Mouse (Mus musculus) heart, postnatal 25 days (tissue): ENCODE measurements around the gene Cx3cr1. TPM values are rescaled to one million over a fixed set of nuclear protein-coding genes. Genes with fewer than 3 reads are reported as not detected.

Experiments used
- DNase-seq: peaks from one replicate; pipeline ENCODE4 v3.0.0; 2022; ENCODE audit warnings: low spot score
- intact Hi-C: fragments of 180-260 bp; cut with DNase I; formaldehyde crosslinking; loops from one replicate; pipeline ENCODE4 v1.15.1; 2025
- total RNA-seq, 2 experiments: library from RNA; stranded (reverse); gene quantifications; 2 replicates each; pipeline ENCODE4 v1.2.3; 2021

Gene Cx3cr1
- total RNA-seq, 2 experiments from 2014 or later: 3.0 to 5.1 TPM

DNA sequence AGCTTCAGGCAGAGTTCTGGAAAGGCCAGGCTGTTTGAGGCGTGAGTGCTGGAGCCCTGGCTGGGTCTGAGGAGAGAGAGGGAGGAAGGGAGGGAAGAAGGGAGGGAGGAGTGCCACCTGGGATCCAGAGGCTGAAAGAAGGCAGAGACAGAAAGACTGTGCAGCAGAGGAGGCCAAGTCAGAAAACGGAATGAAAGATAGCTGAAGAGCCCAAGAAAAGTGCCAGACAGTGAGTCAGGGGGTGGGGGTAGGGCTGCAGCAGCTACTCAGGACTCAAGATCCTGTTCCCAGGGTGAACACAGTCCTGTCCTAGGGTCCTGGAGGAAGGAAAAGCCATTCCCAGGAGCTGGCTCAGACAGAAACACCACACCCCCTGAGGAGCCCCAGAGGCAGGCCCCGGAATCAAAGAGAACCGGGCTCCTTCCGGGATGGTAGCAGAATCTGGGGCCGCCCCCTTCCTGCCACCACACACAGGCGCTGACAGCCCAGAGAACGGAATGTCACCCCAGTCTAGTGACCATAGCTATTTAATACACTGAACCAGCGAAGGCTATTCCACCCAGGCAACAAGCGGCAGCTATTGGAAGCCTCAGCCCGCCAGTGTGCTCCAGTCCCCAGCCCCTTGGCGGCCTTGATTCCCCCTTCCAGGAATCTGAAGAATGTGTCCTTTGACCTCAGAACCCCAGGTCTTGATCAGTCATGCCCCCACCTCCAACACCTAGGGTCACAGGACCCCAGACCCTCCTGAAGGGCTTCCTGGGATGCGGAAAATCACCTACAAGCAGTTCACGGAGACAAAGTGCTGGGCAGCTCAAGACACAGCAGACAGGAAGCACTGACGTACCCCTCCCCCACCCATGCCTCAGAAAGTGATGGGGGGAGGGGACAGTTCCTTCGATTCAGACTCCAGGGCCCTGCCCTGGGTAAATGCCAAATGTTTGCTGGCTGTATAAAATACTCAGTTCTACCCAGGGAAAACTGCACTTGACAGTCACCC, 88.2 kb downstream of the Cx3cr1 start:
- intact Hi-C loops: loop anchor here (2.0 kb wide), 2 partner anchors 17 to 29 kb away; no protein-coding TSS in a partner anchor
- DNase-seq: peak; percentile 87

DNA sequence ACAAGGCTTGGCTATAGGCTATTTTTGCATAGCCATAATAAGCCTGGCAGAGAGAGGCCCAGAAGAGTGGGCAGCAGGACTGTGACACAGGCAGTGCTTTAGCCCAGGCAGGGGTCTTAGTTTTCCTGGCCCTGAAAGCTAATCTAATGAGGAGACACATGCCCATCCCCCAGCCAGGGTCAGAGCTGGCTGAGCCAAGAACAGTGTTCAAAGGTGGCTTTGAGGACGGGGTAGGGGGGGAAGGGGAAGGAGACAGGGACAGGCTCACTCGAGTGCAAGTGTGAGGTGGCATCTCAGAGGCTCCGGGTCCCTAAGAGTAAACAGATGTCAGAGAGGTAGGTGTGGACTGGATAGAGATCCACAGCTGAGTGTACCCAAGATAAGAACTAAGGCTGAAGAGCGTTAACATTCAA, 88.9 kb downstream of the Cx3cr1 start:
- intact Hi-C loops: no loop called here
- DNase-seq: no peak

DNA sequence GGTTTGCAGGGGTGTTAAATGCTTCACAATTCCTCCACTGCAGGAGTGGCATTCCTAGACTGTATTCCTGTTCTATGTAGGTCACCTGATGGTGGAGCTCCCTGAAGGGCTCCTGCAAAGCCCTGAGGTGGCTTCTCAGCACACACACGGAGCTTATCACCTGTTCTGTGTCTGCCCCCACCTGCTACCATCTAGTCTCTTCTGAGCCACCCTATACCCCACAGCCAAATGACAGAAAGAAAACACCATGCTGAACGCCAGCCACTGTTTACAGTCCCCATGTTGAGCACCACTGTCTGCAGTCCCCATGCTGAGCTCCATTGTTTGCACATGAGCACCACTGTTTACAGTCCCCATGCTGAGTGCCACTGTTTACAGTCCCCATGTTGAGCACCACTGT, 89.9 kb downstream of the Cx3cr1 start:
- DNase-seq: no peak
- intact Hi-C loops: no loop called here

DNA sequence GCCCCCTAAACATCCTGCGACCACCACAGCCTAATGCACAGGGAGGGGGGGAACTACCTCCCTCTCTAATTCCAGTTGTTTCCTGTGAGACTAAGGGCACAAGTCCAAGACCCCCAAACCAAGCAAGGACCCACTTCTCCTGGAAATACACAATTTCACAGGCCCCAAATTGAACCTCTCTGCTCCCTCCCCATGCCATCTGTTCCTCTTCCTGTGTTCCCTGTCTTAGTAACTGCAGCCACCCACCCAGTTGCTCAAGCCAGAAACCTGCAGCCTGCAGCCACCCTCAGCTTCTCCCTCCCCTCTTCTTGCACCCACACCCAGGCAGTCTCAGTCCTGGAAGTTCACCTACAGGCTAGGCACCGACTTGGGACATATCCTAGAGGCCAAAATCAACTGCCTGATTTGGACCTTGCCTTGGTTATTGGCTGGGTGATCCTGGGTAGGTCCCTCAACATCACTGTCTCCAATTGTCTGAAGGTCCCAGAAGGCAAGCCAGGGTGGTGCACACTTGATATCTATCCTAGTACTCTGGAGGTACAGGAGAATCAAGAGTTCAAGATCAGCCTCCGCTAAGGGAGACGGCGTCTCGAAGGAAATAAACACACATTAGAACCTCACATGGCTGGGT, 90.8 kb downstream of the Cx3cr1 start:
- no peak for DNase-seq
- intact Hi-C loops: no loop called here

DNA sequence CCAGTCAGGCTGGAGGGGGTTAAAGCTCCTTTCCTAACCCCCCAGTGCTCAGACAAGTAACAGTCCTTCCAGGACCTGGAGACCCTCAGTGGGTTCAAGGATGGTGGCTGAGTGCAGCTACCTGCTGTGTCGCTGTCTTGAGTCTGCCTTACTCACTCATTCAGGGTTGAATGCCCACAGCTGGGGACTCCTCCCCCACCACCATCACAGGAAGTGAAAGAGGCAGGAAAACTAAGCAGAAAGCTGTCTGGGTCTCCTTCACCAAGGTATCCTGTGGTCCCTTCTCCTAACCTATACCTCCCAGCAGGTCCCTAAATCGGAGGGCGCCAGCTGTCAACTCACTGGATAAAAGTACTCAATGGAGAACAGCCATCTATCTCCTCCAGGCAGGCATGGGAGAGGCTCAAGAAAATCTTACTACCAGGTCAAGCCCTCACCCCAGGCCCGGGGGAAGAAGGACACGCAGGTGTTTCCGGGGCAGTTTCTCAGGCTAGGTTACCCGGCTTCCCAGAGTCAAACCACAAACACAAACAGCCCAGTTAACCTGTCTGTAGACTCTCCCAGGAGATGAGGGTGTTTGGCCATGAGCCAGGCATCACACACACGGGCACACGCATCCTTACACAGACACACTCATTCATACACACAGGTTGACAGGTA, 91.4 kb downstream of the Cx3cr1 start:
- intact Hi-C loops: no loop called here
- DNase-seq: no peak

DNA sequence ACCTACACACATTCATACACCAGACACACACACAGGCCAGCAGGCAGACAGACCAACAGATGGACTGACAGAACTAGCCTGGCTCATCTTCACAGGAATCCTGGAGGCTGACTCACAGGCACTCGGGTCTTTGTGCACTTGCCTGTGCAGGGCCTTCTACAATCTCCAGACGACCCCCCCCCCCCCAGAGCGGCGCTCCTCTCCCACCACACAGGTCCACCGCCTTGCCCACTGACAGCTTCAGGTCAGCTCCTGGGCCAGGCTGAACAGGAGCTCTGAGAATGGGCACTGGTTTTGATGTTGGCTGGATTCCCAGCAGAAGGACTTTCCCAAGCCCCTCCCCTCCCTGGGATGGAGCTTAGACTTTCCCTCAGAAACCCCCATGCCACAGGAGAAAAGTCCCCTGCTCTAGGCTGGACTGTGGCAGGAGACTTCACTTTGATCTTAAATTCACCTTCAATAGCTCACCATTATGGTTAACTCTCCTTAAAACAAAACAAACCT, 92.1 kb downstream of the Cx3cr1 start:
- DNase-seq: no peak
- intact Hi-C loops: no loop called here

DNA sequence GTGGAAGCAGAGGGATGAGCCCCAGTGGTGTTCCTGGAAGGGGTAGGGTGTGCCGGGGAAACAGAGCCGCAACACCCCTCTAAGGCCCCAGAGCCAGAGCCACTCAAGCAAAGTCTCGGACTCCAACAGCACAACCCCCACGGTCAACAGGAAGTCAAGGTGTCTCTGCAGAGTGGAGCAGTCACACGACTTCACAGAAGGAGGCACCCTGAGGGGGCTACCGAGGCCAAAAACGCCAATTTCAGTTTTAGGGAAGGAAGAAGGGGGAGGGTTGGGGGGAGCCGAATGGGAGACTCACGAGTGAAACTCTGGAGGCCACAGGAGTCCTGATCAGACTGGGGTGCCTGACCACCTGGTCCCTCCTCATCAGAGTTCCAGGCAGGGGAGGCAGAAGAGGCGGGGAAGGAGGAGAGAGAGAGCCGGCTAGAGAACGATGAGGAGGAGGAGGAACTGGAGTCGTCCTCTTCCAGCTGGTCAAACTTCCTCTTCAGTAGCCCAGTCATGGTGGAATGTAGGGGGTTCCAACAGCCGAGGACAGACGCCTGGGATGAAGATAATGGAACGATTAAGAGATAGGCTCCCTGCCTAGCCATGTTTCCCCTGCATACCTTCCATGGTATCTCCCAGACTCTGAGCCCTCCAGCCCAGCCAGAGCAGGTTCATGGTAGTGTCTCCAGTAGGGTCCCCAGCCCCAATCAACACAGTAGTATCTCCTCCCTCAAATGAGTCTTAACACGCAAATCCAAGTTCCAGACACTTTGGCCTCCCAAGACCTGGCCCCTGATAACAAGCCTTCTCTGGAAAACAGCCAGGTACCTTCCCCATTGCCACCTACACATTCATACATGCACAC, 92.7 kb downstream of the Cx3cr1 start:
- intact Hi-C loops: no loop called here

DNA sequence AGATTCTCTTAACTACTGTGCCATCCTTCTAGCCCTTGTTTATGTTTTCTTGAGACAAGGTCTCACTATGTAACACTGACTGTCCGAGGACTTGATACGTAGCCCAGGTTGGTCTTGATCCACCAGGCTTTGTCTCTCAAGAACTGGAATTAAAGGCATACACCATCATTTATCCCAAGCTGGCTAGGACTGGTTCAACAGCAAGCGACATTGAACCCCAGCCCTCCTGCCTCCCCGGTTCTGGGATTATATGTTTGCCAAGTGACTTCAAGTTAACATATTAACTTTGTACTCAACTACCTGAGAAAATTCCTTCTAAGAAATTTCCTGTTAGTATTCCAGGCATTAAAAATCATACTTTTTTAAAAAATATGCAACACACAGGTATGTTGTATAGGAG, 94.4 kb downstream of the Cx3cr1 start:
- no peak for DNase-seq
- intact Hi-C loops: no loop called here

More for the DNA sequence above, 92.7 kb downstream of the Cx3cr1 start:
- no peak for DNase-seq

DNA sequence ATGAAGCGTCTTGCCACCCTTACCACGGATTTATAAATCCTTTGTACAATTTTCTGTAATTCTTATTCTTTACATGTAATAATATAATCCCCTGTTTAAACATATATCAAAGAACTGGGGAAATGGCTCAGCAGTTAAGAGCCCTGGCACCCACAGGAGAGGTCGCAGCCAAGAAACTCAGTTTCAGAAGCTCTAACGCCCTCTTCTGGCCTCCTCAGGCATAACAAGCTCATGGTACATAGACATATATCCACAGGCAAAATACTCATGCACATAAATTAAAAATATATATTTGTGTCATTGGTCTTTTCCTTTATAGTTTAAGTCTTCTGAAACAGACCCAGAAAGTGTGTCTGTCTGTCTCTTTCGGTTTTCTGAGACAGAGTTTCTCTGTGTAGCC, 95.1 kb downstream of the Cx3cr1 start:
- DNase-seq: no peak
- intact Hi-C loops: no loop called here

DNA sequence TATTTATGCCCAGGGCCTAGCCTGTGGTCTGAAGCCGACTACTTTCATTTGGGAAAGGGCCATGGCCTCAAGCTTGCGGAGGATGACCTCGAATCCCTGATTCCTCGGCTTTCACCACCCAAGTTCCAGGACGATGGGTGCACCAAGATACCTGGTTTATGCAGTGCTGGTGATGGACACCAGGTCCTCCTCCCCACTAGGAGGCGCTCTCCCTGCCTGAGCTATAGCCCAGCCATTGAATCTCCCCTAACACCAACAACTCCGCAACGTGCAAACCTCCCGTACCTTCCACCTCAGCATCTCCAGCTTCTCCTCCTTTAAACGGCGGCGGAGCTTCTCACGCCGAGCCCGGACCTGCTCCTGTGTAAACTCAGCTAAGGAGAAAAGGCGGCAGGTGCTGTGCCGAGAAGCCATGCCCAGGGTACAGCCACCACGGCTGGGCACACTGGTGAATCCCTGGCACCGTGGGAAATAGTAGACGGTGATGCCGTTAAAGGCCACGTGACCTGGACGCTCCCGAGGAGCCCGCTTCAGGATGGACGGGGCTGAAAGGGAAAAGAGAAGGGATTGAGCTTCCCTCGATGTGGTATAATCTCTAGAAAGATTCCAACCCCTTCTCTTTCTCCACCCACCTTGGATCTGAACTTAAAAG, 95.7 kb downstream of the Cx3cr1 start:
- no peak for DNase-seq
- intact Hi-C loops: no loop called here

DNA sequence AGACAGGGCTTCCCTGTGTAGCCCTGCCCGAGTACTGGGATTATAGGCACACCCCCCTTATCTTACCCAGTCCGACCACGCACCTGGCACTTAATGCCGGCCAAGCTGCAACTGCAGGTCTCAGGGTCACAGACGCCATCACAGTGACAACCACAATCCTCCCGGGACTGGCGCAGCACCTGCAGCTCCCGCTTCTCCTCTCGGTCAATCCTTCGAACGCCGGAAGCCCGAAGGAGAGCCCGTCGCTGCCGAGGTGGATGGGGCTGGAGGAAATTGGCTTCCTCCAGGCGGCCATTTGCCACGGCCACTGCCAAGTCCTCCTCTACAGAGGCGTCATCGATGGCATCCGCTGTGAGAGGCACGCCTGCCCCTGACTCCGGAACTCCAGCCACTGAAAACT, 96.4 kb downstream of the Cx3cr1 start:
- intact Hi-C loops: no loop called here

DNA sequence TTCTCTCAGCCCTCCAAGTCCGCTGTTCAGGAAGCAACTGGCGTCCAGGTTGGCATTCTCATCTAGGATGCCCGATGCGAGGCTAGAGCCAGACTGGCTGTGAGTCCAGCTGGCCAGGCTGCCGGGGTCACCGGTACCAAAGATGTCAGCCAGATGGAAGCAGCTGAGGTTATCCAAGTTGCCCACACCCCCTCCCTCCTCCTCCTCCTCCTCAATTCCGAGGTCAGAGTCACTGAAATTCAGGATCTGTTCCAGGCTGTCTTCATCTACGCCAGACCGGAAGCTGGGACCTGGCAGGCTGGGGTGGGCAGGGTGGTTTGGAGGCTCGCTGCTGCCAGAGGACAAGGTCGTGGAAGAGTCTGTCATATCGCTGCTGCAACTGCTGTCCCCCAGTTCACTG, 97.1 kb downstream of the Cx3cr1 start:
- intact Hi-C loops: no loop called here
- DNase-seq: no peak

More for the DNA sequence above, 96.4 kb downstream of the Cx3cr1 start:
- DNase-seq: no peak

DNA sequence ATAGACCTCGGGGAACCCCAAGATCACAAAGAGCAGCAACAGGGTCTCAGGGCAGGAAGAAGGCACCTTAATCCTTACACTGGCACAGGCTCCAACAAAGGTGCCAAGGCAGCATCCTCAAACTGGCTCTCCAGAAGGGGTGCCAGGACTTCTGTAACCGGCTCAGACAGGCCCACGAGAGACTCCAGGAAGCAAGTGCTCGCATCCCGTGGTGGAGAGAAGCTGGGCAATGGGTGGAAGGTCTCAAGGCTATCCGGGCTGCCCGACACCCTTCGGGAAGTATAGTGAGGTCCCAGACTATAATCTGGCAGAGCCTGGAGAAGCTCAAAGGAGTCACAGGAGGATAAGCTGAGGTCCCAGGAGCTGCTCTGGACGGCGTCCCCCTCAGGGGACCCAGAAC, 97.5 kb downstream of the Cx3cr1 start:
- intact Hi-C loops: no loop called here
- DNase-seq: no peak

DNA sequence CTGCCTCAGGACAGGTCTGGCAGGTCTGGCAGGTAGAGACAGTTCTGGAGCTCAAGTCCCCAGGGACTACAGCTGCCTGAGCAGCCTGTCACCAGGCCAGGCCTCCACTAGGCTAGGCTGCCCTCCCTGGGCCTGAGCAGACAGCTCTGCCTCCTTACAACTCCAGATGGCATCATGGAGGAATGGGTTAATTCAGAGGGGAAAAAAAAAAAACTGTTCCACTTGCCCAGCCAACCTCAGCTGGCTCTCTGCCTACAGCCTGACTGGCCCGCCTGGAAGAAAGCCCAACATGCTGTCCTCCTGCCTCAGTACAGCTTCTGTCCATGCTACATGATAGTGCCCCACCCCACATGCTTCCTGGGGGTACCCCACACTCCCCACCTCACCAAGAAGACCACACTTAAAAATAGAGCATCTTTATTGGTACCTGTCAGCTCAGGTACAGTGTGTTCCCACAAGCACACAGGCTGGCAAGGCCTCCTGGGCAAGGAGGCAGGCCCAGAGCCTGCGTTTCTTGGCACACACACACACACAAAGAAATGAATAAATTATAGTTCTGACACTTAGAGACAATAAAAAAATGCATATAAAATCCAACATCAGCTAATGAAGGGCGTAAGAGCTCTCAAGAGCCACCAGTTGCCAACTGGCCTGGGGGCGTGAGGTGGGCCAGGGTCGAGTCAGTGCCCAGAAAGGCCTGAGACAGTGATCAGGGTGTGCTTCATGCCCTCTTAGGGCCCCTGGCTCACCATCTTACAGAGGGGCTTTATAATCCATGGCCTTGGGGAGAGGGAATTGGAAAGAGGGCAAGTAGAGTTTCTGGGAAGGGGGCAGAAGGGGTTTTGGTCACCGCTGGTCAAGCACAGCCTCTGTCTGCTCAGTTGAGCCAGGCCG, 98.7 kb downstream of the Cx3cr1 start:
- DNase-seq: no peak
- intact Hi-C loops: no loop called here

DNA sequence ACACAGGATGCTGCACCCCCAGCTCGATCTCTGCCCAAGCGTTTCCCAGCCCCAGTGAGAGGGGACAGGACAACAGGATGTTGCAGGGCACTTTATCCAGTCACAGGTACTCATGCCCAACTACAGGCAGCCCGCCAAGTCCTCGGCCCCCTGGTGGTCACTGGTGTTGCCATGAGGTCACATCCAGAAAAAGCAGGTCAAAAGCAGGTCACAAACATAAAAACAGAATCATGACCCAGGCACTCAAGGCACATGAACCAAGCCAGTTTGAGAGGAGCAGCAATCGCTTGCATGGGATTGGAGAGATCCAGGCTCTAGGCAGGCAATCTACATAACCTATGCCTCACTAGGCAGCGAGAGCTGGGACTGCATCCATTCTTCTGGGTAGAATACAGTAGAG, 99.5 kb downstream of the Cx3cr1 start:
- no peak for DNase-seq
- intact Hi-C loops: no loop called here

DNA sequence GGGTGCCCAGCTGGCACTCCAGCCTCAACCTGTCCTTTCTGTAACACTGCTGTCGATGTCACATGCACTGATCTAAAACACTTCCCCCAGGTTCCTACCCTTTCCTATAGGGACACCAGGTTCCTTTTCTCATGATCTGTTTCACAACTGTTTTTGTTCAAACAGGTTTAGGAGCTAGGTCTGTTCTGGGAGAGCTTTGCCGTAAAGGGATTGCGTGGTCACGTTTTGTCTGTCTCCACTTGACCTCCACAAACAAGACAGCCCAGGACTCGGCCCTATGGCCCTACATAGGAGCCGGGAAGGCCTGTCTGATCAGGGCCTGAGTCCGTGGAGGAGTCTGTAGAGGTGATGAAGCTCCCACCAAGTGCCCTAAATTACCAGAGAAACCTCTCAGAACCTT, 99.9 kb downstream of the Cx3cr1 start:
- intact Hi-C loops: no loop called here

DNA sequence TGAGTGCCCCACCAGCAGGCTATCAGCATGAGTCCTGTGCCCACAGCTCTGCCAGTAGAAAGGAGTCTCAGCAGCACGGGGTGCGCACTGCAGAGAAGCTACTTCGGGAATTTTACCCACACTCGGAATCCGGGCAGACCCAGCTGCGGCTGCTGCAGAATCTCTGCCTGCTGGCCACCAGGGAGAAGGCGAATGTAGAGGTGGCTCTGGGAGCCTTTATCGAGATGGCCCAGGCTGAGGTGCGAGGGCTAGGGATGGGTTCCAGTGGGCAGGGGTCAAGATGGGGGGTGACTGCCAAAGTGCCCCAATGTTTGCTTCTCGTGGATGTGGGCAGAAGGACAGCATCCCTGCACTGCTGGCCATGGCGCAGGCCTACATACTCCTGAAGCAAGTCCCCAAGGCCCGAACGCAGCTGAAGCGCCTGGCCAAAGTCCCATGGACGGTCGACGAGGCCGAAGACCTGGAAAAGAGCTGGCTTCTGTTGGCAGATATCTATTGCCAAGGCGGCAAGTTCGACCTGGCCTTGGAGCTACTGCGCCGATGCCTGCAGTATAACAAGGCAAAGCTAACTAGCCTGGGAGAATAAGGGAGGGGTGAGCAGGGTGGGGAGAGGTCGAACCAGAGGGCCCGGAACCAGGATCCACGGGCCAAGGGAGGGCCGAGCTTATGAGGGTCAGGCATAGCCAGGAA, 103.3 kb downstream of the Cx3cr1 start:
- DNase-seq: no peak
- intact Hi-C loops: no loop called here

More for the DNA sequence above, 99.9 kb downstream of the Cx3cr1 start:
- no peak for DNase-seq
